Mouse (Mus musculus): ENCODE data around the gene Ano8. TPM values are rescaled to one million over a fixed set of nuclear protein-coding genes. Genes with fewer than 3 reads are reported as not detected.
A peak's percentile ranks its signal among the peaks of the same experiment; 100 is the strongest.

Gene Ano8
- polyA plus RNA-seq, 1 experiment from 2014 or later: 3.1 TPM

GRCm38 (mm10) chr8:71483932-71484331 lies 1.8 kb downstream of the Ano8 start:
- DNase-seq (ENCODE audit: low spot score) (peak; percentile 80), ATAC-seq (replicated peaks; ENCODE audit: insufficient number of reproducible peaks, low FRiP score, low TSS enrichment, low read depth) (no peak)
- H3K9me3 ChIP-seq (replicated peaks; ENCODE audit: control insufficient read depth, low read length): no peaks in the 10 kb centered on the region
- H3K9ac ChIP-seq (replicated peaks; ENCODE audit: low read length): no peak overlapping the region
- 48% methylated on average over 8 of the region's 8 CpGs for WGBS
- H3K4me1 ChIP-seq (ENCODE audit: control insufficient read depth, insufficient read depth, low read length): no peaks in the 10 kb centered on the region; the same call in 1 of the 2 replicates
- H3K4me3 ChIP-seq (ENCODE audit: low read depth, low read length): no peak overlapping the region
- H3K4me2 ChIP-seq (ENCODE audit: low read depth, low read length): no peak overlapping the region
- no peaks in the 10 kb centered on the region for H3K27me3 ChIP-seq (ENCODE audit: control insufficient read depth, insufficient read depth, low read length)
- H3K27ac ChIP-seq (replicated peaks; ENCODE audit: low read depth, low read length): no peak overlapping the region
- H3K36me3 ChIP-seq (replicated peaks; ENCODE audit: control insufficient read depth, insufficient read depth, low read depth, low read length): peaks cover 7% of the 10 kb centered on the region; the same call in 1 of the 2 replicates

GRCm38 (mm10) chr8:71478943-71479342 lies 6.8 kb downstream of the Ano8 start:
- H3K36me3 ChIP-seq (replicated peaks; ENCODE audit: control insufficient read depth, insufficient read depth, low read depth, low read length): peaks cover 4% of the 10 kb centered on the region; the same call in 1 of the 2 replicates
- ATAC-seq (replicated peaks; ENCODE audit: insufficient number of reproducible peaks, low FRiP score, low TSS enrichment, low read depth) (no peak), DNase-seq (ENCODE audit: low spot score) (no peak)
- H3K27me3 ChIP-seq (ENCODE audit: control insufficient read depth, insufficient read depth, low read length): no peaks in the 10 kb centered on the region
- no peak overlapping the region for H3K27ac ChIP-seq (replicated peaks; ENCODE audit: low read depth, low read length)
- WGBS: 95% methylated on average over 11 of the region's 11 CpGs
- H3K4me1 ChIP-seq (ENCODE audit: control insufficient read depth, insufficient read depth, low read length): peaks cover 5% of the 10 kb centered on the region; the same call in 1 of the 2 replicates
- H3K9ac ChIP-seq (replicated peaks; ENCODE audit: low read length): no peak overlapping the region
- H3K4me3 ChIP-seq (ENCODE audit: low read depth, low read length): no peak overlapping the region
- no peaks in the 10 kb centered on the region for H3K9me3 ChIP-seq (replicated peaks; ENCODE audit: control insufficient read depth, low read length)
- H3K4me2 ChIP-seq (ENCODE audit: low read depth, low read length): no peak overlapping the region

- Histone ChIP-seq H3K9ac (replicated peaks; ENCODE audit: low read length) (no peak overlapping the region), H3K36me3 (replicated peaks; ENCODE audit: control insufficient read depth, insufficient read depth, low read depth, low read length) (peaks cover 11% of the 10 kb centered on the region; the same call in 1 of the 2 replicates), H3K9me3 (replicated peaks; ENCODE audit: control insufficient read depth, low read length) (no peaks in the 10 kb centered on the region), H3K4me1 (ENCODE audit: control insufficient read depth, insufficient read depth, low read length) (peaks cover 5% of the 10 kb centered on the region; the same call in 1 of the 2 replicates), H3K4me2 (ENCODE audit: low read depth, low read length) (peak overlapping the region; percentile 86), H3K27me3 (ENCODE audit: control insufficient read depth, insufficient read depth, low read length) (no peaks in the 10 kb centered on the region), H3K4me3 (ENCODE audit: low read depth, low read length) (peak overlapping the region; percentile 52), H3K27ac (replicated peaks; ENCODE audit: low read depth, low read length) (no peak overlapping the region)
- DNase-seq (ENCODE audit: low spot score): peak; percentile 43
- ATAC-seq (replicated peaks; ENCODE audit: insufficient number of reproducible peaks, low FRiP score, low TSS enrichment, low read depth): no peak
- WGBS: 37% methylated on average over 14 of the region's 14 CpGs
Observed at GRCm38 (mm10) chr8:71477196-71477845, 8.4 kb downstream of the Ano8 start.

GRCm38 (mm10) chr8:71476099-71476940 lies 9.4 kb downstream of the Ano8 start:
- peak overlapping the region; percentile 73 for H3K9ac ChIP-seq (replicated peaks; ENCODE audit: low read length)
- no peaks in the 10 kb centered on the region for H3K27me3 ChIP-seq (ENCODE audit: control insufficient read depth, insufficient read depth, low read length)
- H3K4me3 ChIP-seq (ENCODE audit: low read depth, low read length): peak overlapping the region; percentile 52
- ATAC-seq (replicated peaks; ENCODE audit: insufficient number of reproducible peaks, low FRiP score, low TSS enrichment, low read depth) (peak; percentile 44), DNase-seq (ENCODE audit: low spot score) (peak; percentile 85)
- H3K27ac ChIP-seq (replicated peaks; ENCODE audit: low read depth, low read length): peak overlapping the region; percentile 56
- no peaks in the 10 kb centered on the region for H3K9me3 ChIP-seq (replicated peaks; ENCODE audit: control insufficient read depth, low read length)
- peaks cover 5% of the 10 kb centered on the region; the same call in 1 of the 2 replicates for H3K4me1 ChIP-seq (ENCODE audit: control insufficient read depth, insufficient read depth, low read length)
- 0% methylated on average over 76 of the region's 121 CpGs for WGBS
- H3K36me3 ChIP-seq (replicated peaks; ENCODE audit: control insufficient read depth, insufficient read depth, low read depth, low read length): peaks cover 9% of the 10 kb centered on the region; the same call in 1 of the 2 replicates
- peak overlapping the region; percentile 86 for H3K4me2 ChIP-seq (ENCODE audit: low read depth, low read length)

GRCm38 (mm10) chr8:71475702-71476075 lies 10.1 kb downstream of the Ano8 start:
- H3K4me3 ChIP-seq (ENCODE audit: low read depth, low read length): peak overlapping the region; percentile 52
- 30% methylated on average over 4 of the region's 4 CpGs for WGBS
- no peaks in the 10 kb centered on the region for H3K9me3 ChIP-seq (replicated peaks; ENCODE audit: control insufficient read depth, low read length)
- peaks cover 9% of the 10 kb centered on the region; the same call in 1 of the 2 replicates for H3K36me3 ChIP-seq (replicated peaks; ENCODE audit: control insufficient read depth, insufficient read depth, low read depth, low read length)
- H3K9ac ChIP-seq (replicated peaks; ENCODE audit: low read length): peak overlapping the region; percentile 73
- H3K27me3 ChIP-seq (ENCODE audit: control insufficient read depth, insufficient read depth, low read length): no peaks in the 10 kb centered on the region
- H3K4me2 ChIP-seq (ENCODE audit: low read depth, low read length): peak overlapping the region; percentile 86
- DNase-seq (ENCODE audit: low spot score) (no peak), ATAC-seq (replicated peaks; ENCODE audit: insufficient number of reproducible peaks, low FRiP score, low TSS enrichment, low read depth) (0 out of 2 replicates have a peak, but pooled peaks have one; percentile 4)
- no peak overlapping the region for H3K27ac ChIP-seq (replicated peaks; ENCODE audit: low read depth, low read length)
- H3K4me1 ChIP-seq (ENCODE audit: control insufficient read depth, insufficient read depth, low read length): peaks cover 5% of the 10 kb centered on the region; the same call in 1 of the 2 replicates

GRCm38 (mm10) chr8:71474785-71475701 lies 10.7 kb downstream of the Ano8 start:
- ATAC-seq (replicated peaks; ENCODE audit: insufficient number of reproducible peaks, low FRiP score, low TSS enrichment, low read depth): no peak
- Histone ChIP-seq H3K4me1 (ENCODE audit: control insufficient read depth, insufficient read depth, low read length) (peaks cover 7% of the 10 kb centered on the region; the same call in 1 of the 2 replicates), H3K36me3 (replicated peaks; ENCODE audit: control insufficient read depth, insufficient read depth, low read depth, low read length) (peaks cover 9% of the 10 kb centered on the region; the same call in 1 of the 2 replicates), H3K9me3 (replicated peaks; ENCODE audit: control insufficient read depth, low read length) (no peaks in the 10 kb centered on the region), H3K27me3 (ENCODE audit: control insufficient read depth, insufficient read depth, low read length) (no peaks in the 10 kb centered on the region), H3K9ac (replicated peaks; ENCODE audit: low read length) (no peak overlapping the region; the same call in 1 of the 2 replicates), H3K4me2 (ENCODE audit: low read depth, low read length) (no peak overlapping the region), H3K27ac (replicated peaks; ENCODE audit: low read depth, low read length) (no peak overlapping the region), H3K4me3 (ENCODE audit: low read depth, low read length) (no peak overlapping the region)
- 88% methylated on average over 25 of the region's 25 CpGs for WGBS
- no peak for DNase-seq (ENCODE audit: low spot score)

GRCm38 (mm10) chr8:71474344-71474743 lies 11.4 kb downstream of the Ano8 start:
- no peak for ATAC-seq (replicated peaks; ENCODE audit: insufficient number of reproducible peaks, low FRiP score, low TSS enrichment, low read depth)
- Histone ChIP-seq H3K4me3 (ENCODE audit: low read depth, low read length) (no peak overlapping the region), H3K9ac (replicated peaks; ENCODE audit: low read length) (no peak overlapping the region), H3K27me3 (ENCODE audit: control insufficient read depth, insufficient read depth, low read length) (no peaks in the 10 kb centered on the region), H3K4me2 (ENCODE audit: low read depth, low read length) (no peak overlapping the region), H3K4me1 (ENCODE audit: control insufficient read depth, insufficient read depth, low read length) (peaks cover 12% of the 10 kb centered on the region; the same call in 1 of the 2 replicates), H3K9me3 (replicated peaks; ENCODE audit: control insufficient read depth, low read length) (no peaks in the 10 kb centered on the region), H3K27ac (replicated peaks; ENCODE audit: low read depth, low read length) (no peak overlapping the region), H3K36me3 (replicated peaks; ENCODE audit: control insufficient read depth, insufficient read depth, low read depth, low read length) (peaks cover 9% of the 10 kb centered on the region; the same call in 1 of the 2 replicates)
- no peak for DNase-seq (ENCODE audit: low spot score)
- WGBS: 96% methylated on average over 16 of the region's 18 CpGs

Measured in embryonic facial prominence, embryonic 11.5 days (tissue).